Mouse (Mus musculus) CH12.LX (cell line): Measurements from ENCODE around the gene Arid1a.

Source experiments
- CTCF ChIP-seq, 2 experiments: IDR thresholded peaks in 1 of 2; conservative IDR thresholded peaks in 1 of 2; 2 replicates each; pipeline ENCODE4 v1.5.1; 2011 to 2012; ENCODE audit warnings: low read depth in 2 of 2, low read length in 2 of 2, improper control_type of control experiment in 1 of 2, inconsistent platforms in 1 of 2, mild to moderate bottlenecking in 1 of 2, moderate library complexity in 1 of 2
- EP300 ChIP-seq: IDR thresholded peaks from 2 replicates; pipeline ENCODE4 v1.6.1; 2011; ENCODE audit warnings: low read length, improper control_type of control experiment
- MAX ChIP-seq: IDR thresholded peaks from 2 replicates; pipeline ENCODE4 v1.6.1; 2011; ENCODE audit warnings: low read length, improper control_type of control experiment
- MYC ChIP-seq: IDR thresholded peaks from 2 replicates; pipeline ENCODE4 v1.6.1; 2011; ENCODE audit warnings: low read depth, mild to moderate bottlenecking, improper control_type of control experiment, low read length
- POLR2A ChIP-seq: IDR thresholded peaks from 2 replicates; pipeline ENCODE4 v1.6.1; 2011; ENCODE audit warnings: low read depth, mild to moderate bottlenecking, improper control_type of control experiment, low read length
- ZKSCAN1 ChIP-seq: IDR thresholded peaks from 2 replicates; pipeline ENCODE4 v1.6.1; 2012; ENCODE audit warnings: low read depth, inconsistent platforms, low read length, improper control_type of control experiment, borderline replicate concordance

DNA sequence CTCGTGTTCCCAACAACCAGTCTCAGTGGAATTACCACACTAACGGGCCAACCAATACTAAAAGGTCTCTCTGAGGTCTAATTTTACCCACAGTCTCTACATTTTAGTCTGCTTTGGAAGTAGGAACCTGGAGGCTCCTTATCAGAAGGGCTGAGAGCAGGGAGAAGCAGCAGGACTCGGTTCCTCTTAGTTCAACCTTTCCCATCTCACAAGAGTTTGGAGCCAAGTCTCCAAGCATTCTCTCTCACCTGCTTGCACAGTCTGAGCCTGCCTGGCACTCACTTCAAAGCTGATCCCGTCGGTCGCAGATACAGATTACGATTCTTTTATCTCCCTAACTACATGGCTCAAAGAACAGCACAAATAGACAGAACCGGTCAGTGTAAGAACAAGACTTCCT is 93.6 kb downstream of the Arid1a start:
- TF ChIP-seq CTCF (conservative IDR thresholded peaks at IDR 0.05 in 1 of 2, IDR thresholded peaks at IDR 0.05 in 1 of 2; ENCODE audit: low read depth in 2 of 2, low read length in 2 of 2) (no peak), EP300 (no peak), ZKSCAN1 (no peak), MAX (no peak), MYC (no peak), POLR2A (no peak)
